Mouse (Mus musculus) adrenal gland, postnatal 4 days (tissue): ENCODE data around the gene Mycl. TPM values are rescaled to one million over a fixed set of nuclear protein-coding genes. Genes with fewer than 3 reads are reported as not detected.

Experiments used
- DNase-seq, 2 experiments: peaks; one replicate each; pipeline ENCODE4 v3.0.0; 2021 to 2022; ENCODE audit warnings: low spot score in 2 of 2, mixed read lengths in 2 of 2
- long read RNA-seq, 2 experiments: library from polyadenylated mRNA; stranded (forward); transcript quantifications; one replicate each; pipeline ENCODE4 v2.0.0; 2021
- total RNA-seq, 2 experiments: library from RNA; stranded (reverse); gene quantifications; 2 replicates each; pipeline ENCODE4 v1.2.3; 2021

Gene Mycl
- 1 to 10 TPM; 2.8 to 2.9 TPM for total RNA-seq
- long read RNA-seq, experiment 1, partial matches to known transcripts, result 0 of 3 reads
- long read RNA-seq, experiment 1, other reads (novel, unspliced or antisense), result 0 of 3 reads
- long read RNA-seq, experiment 2, partial matches to known transcripts, result 0 of 4 reads
- long read RNA-seq, experiment 2, other reads (novel, unspliced or antisense), result 0 of 4 reads

- DNase-seq, result peak; percentile 48 to 53
Observed at GRCm38 (mm10) chr4:122995404-122996220, at the start of gene Mycl. Gene Mycl, plus strand, starts transcription at chr4:122995652.

GRCm38 (mm10) chr4:122947223-122947622 lies 48.2 kb upstream of the Mycl start:
- no peak for DNase-seq

GRCm38 (mm10) chr4:122949096-122949495 lies 46.4 kb upstream of the Mycl start:
- DNase-seq, result no peak

- no peak for DNase-seq
Observed at GRCm38 (mm10) chr4:122954680-122955411, 40.6 kb upstream of the Mycl start.

- DNase-seq, result peak; percentile 54 to 61
Observed at GRCm38 (mm10) chr4:122955412-122956136, 39.9 kb upstream of the Mycl start.

GRCm38 (mm10) chr4:122956301-122956700 lies 39.2 kb upstream of the Mycl start:
- no peak for DNase-seq

GRCm38 (mm10) chr4:122958491-122959031 lies 36.9 kb upstream of the Mycl start:
- DNase-seq, result no peak

- DNase-seq, result no peak
Observed at GRCm38 (mm10) chr4:122959816-122960215, 35.6 kb upstream of the Mycl start.

GRCm38 (mm10) chr4:122960321-122961099 lies 34.9 kb upstream of the Mycl start:
- DNase-seq, result no peak

- DNase-seq, result peak in 1 of 2 experiments; percentile 14
Observed at GRCm38 (mm10) chr4:122961100-122961567, 34.3 kb upstream of the Mycl start, which contains the start of gene Mfsd2a. Gene Mfsd2a, minus strand, starts transcription at chr4:122961188.

GRCm38 (mm10) chr4:122961589-122961988 lies 33.9 kb upstream of the Mycl start:
- DNase-seq, result no peak

GRCm38 (mm10) chr4:122962751-122963150 lies 32.7 kb upstream of the Mycl start:
- no peak for DNase-seq

- no peak for DNase-seq
Observed at GRCm38 (mm10) chr4:122968106-122968505, 27.3 kb upstream of the Mycl start.

GRCm38 (mm10) chr4:122971191-122971590 lies 24.3 kb upstream of the Mycl start:
- no peak for DNase-seq

- DNase-seq, result no peak
Observed at GRCm38 (mm10) chr4:122971646-122972045, 23.8 kb upstream of the Mycl start.

- no peak for DNase-seq
Observed at GRCm38 (mm10) chr4:122972056-122972455, 23.4 kb upstream of the Mycl start.

- no peak for DNase-seq
Observed at GRCm38 (mm10) chr4:122974976-122975520, 20.4 kb upstream of the Mycl start.

GRCm38 (mm10) chr4:122976885-122977284 lies 18.6 kb upstream of the Mycl start:
- no peak for DNase-seq

- DNase-seq, result no peak
Observed at GRCm38 (mm10) chr4:122978850-122979249, 16.6 kb upstream of the Mycl start.

- DNase-seq, result no peak
Observed at GRCm38 (mm10) chr4:122979826-122980225, 15.6 kb upstream of the Mycl start.
